Mouse (Mus musculus): ENCODE results near the gene Lsmem1.
A peak's percentile ranks its signal among the peaks of the same experiment; 100 is the strongest.

DNA sequence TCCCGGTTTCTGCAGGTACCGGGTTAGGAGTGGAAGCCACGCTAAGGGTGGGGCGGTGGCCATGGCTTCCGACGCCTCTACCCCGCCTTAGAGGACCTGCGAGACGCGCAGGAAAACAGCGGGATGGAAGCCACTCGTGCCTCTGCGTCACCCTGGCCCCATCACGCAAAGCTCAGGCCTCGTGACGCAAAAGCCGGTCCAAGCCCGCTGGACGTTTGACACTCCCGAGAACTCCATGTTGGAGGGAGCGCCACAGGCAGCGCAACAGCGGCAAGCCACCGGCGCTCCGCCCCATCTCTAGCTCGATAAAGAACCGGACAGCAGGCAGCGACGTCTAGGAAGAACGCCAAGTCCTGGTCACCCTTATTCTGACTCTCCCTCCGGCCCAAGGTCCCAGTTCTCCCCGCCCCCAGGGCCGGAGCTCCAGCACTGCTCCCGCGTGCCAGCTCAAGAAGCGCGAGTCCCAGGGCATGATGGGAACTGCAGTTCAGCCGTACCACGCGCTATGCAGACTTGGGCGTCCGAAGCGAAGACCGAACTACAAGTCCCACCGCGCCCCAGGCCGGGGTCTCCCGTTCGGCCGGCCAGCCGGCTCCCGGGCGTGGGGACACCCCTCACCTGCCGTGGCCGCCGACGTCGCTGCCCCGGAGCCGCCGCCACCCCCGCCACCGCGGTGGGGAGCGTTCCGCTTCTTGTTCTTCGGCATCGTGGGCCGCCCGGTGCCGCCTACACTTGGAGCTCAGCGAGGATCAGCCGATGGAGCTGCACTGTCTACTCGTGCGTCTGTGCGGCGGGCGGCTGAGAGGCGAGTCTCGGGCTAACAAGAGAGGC, 23.2 kb upstream of the Lsmem1 start:
- TF ChIP-seq CTCF (conservative IDR thresholded peaks at IDR 0.05 in 1 of 2, IDR thresholded peaks at IDR 0.05 in 1 of 2; ENCODE audit: low read depth in 2 of 2, low read length in 2 of 2) (no peak), POLR2A (IDR thresholded peaks at IDR 0.05; ENCODE audit: low read depth, low read length) (no peak), EP300 (IDR thresholded peaks at IDR 0.05; ENCODE audit: low read length) (no peak), ZMIZ1 (IDR thresholded peaks at IDR 0.05; ENCODE audit: low read depth, low read length) (no peak), MXI1 (IDR thresholded peaks at IDR 0.05; ENCODE audit: low read depth, low read length) (peak; percentile 91), USF1 (IDR thresholded peaks at IDR 0.05; ENCODE audit: low read depth, low read length) (no peak), MAZ (IDR thresholded peaks at IDR 0.05; ENCODE audit: low read depth, low read length) (no peak), JUND (conservative IDR thresholded peaks at IDR 0.05; ENCODE audit: low read depth, low read length) (no peak), ELF1 (IDR thresholded peaks at IDR 0.05; ENCODE audit: low read depth, low read length) (no peak; the same call in 1 of the 2 replicates), TBP (conservative IDR thresholded peaks at IDR 0.05; ENCODE audit: low read depth, low read length) (no peak), USF2 (conservative IDR thresholded peaks at IDR 0.05; ENCODE audit: low read depth, low read length) (no peak), NELFE (IDR thresholded peaks at IDR 0.05; ENCODE audit: low read depth, low read length) (no peak), UBTF (IDR thresholded peaks at IDR 0.05; ENCODE audit: low read depth, low read length) (0 out of 2 replicates have a peak, but pooled peaks have one; percentile 43)
